Mouse (Mus musculus) forebrain, embryonic 10.5 days (tissue): ENCODE results near the gene Prkch. TPM values are rescaled to one million over a fixed set of nuclear protein-coding genes. Genes with fewer than 3 reads are reported as not detected.

Experiments
- DNase-seq: peaks from one replicate; pipeline ENCODE4 v3.0.0-alpha.2; 2017; ENCODE audit warnings: low spot score; ENCODE audit errors: extremely low spot score
- H3K27ac ChIP-seq: fragments of 300-500 bp; sonication (generic); 2 replicates; pipeline ENCODE4 v1.5.1; 2016; ENCODE audit warnings: mild to moderate bottlenecking
- H3K27me3 ChIP-seq: fragments of 300-500 bp; sonication (generic); 2 replicates; pipeline ENCODE4 v1.6.1; 2016; ENCODE audit warnings: mild to moderate bottlenecking; ENCODE audit not compliant: poor library complexity, severe bottlenecking
- H3K36me3 ChIP-seq: fragments of 300-500 bp; sonication (generic); replicated peaks from 2 replicates; pipeline ENCODE4 v1.6.1; 2016; ENCODE audit warnings: mild to moderate bottlenecking, moderate library complexity
- H3K4me1 ChIP-seq: fragments of 300-500 bp; sonication (generic); 2 replicates; pipeline ENCODE4 v1.6.1; 2016
- H3K4me3 ChIP-seq: fragments of 300-500 bp; sonication (generic); 2 replicates; pipeline ENCODE4 v1.5.1; 2016; ENCODE audit warnings: mild to moderate bottlenecking, moderate library complexity
- H3K9me3 ChIP-seq: fragments of 300-500 bp; sonication (generic); 2 replicates; pipeline ENCODE4 v1.6.1; 2016; ENCODE audit warnings: mild to moderate bottlenecking, moderate library complexity
- WGBS: fragments of 180-500 bp; shearing (Covaris S2); methylation state at CpG from one replicate; pipeline ENCODE4 v1.1.7; 2016; 5-methylcytosine and 5-hydroxymethylcytosine counted together
- polyA plus RNA-seq: library from polyadenylated mRNA; unstranded; fragments of >200 nt; fragmentation: Nextera tagmentation; extraction: Ambion mirVana; gene quantifications from 2 replicates; pipeline ENCODE4 v1.2.1, GENCODE M21; 2016

Prkch gene
- polyA plus RNA-seq, 1 experiment from 2014 or later, result 3.8 TPM

DNA sequence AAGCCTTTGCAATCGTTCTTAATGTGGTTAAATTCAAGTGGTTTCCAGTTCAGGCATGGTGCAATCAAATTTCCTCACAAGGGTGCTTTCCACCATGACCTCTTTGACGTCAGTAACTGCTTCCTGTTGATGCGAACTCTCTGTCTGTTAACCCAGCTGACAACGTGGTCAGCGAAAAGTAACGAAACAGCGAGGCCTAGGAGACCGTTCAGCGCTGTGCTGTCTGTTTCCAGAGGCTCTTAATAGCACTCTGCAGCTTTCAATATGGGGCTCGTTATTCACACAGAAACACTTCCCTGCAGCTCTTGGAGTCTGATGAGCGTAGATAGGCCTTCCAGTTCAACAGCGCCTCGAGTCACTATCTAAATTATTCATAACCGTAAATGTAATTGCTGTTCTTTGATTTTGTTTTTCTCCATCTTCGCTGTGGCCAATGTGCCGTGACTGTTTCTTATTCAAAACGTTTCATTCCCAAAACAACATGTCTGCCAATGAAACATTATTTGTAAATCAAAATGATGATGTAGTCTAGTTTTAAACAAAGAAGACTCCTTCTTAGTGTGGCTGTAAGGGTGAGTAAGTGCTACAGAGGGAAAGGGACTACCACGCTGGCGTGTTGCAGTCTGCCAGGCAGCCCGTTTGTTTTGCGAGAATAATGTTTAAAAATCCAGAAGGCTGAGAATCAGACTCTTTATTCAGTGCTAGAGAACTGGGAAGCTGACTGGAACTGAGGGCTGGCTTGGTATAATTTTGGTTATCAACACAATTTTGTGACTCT lies 131.5 kb downstream of the Prkch start:
- Histone ChIP-seq H3K4me1 (peaks cover 7% of the 10 kb centered on the region; the same call in 1 of the 2 replicates), H3K36me3 (no peaks in the 10 kb centered on the region), H3K4me3 (no peak overlapping the region), H3K9me3 (no peaks in the 10 kb centered on the region), H3K27me3 (no peaks in the 10 kb centered on the region), H3K27ac (no peak overlapping the region)
- no peak for DNase-seq
- 84% methylated on average over 21 of the region's 21 CpGs for WGBS

DNA sequence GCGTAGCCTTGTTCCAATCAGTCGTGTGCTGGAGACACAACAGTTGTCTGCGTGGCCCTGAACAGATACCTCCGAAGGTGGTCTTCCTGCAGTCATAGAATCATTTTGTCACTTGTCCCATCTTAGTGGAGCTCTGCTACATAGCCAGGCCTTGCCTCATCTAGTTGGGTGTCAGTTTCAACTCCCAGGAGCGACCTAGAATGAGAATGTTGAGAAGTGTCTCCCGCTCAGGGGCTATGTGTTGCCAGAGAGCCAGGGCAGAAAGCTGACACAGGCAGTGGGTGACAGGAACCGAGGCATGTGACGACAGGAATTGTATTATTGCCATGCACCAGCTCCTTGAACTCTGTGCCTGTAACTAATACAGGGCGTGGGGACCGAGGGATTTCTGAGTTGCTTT lies 133.4 kb downstream of the Prkch start:
- Histone ChIP-seq H3K4me3 (no peak overlapping the region), H3K9me3 (no peaks in the 10 kb centered on the region), H3K36me3 (no peaks in the 10 kb centered on the region), H3K27ac (no peak overlapping the region), H3K4me1 (no peaks in the 10 kb centered on the region), H3K27me3 (no peaks in the 10 kb centered on the region)
- 88% methylated on average over 10 of the region's 10 CpGs for WGBS
- no peak for DNase-seq

DNA sequence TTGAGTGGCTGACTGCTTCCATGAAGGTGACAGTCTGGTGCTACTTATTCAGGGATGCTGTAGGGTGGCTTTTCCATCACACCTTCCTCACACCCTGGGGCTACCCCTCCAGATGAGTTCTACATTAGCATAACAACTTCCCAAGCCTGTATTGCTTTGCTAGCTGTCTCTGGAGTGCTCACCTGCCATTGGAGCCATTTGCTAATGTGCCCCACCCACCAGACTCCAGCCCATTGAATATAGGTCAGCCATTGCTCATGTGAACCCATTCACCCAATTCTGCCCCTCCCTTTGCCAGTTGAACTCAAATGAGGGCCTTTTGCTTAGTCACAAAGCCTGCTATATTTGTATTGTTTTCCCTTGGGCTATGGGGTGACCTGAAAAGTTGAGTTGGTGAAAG lies 135.2 kb downstream of the Prkch start:
- Histone ChIP-seq H3K4me3 (no peak overlapping the region), H3K9me3 (no peaks in the 10 kb centered on the region; the same call in 1 of the 2 replicates), H3K4me1 (no peaks in the 10 kb centered on the region), H3K27ac (no peak overlapping the region), H3K27me3 (no peaks in the 10 kb centered on the region), H3K36me3 (no peaks in the 10 kb centered on the region)
- no peak for DNase-seq

DNA sequence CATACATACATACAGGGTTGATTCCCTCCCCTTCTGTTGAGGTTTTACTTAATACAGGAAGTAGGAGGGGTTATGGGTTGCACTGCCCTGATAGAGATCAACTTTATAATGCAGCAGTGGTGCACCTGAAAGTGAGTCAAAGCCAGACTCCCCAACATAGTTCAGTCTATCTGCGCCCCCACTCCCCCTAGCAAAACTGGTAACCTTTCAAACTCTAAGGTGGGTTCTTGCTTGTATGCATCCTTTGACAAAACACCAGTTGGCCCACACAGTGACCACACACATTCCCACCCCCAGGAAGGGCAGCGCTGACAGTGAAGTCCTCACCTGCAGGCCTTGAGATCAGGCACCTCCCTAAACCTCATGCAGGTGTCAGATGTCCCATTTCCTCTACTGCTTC lies 135.9 kb downstream of the Prkch start:
- no peaks in the 10 kb centered on the region; the same call in 1 of the 2 replicates for H3K9me3 ChIP-seq
- H3K4me1 ChIP-seq, result no peaks in the 10 kb centered on the region
- no peaks in the 10 kb centered on the region for H3K36me3 ChIP-seq
- 98% methylated on average over 2 of the region's 2 CpGs for WGBS
- no peak overlapping the region for H3K27ac ChIP-seq
- peaks cover 4% of the 10 kb centered on the region; the same call in 1 of the 2 replicates for H3K27me3 ChIP-seq
- DNase-seq, result no peak
- H3K4me3 ChIP-seq, result no peak overlapping the region

DNA sequence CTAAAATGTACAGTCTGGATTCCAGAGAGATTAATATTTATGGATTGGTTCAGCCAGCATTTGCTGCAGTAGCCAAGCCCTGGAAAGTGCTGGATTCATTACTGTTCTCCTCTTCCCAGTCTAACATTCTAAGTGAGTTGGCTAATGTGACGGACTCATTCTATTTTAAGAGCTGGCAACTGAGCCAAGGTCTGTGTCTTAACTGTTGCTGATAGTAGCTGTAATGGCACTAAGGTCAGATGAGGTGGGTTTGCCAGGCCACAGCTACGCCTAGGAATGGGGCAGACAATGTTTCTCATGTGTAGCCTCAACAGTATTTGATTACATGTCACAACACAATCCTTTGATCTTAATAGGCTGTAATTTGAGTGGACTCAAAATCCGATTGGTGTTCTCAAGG lies 137.5 kb downstream of the Prkch start:
- H3K27me3 ChIP-seq, result peaks cover 14% of the 10 kb centered on the region; the same call in 1 of the 2 replicates
- DNase-seq, result no peak
- no peak overlapping the region for H3K4me3 ChIP-seq
- H3K27ac ChIP-seq, result no peak overlapping the region
- 76% methylated on average over 3 of the region's 3 CpGs for WGBS
- no peaks in the 10 kb centered on the region; the same call in 1 of the 2 replicates for H3K9me3 ChIP-seq
- H3K36me3 ChIP-seq, result no peaks in the 10 kb centered on the region
- no peaks in the 10 kb centered on the region for H3K4me1 ChIP-seq

DNA sequence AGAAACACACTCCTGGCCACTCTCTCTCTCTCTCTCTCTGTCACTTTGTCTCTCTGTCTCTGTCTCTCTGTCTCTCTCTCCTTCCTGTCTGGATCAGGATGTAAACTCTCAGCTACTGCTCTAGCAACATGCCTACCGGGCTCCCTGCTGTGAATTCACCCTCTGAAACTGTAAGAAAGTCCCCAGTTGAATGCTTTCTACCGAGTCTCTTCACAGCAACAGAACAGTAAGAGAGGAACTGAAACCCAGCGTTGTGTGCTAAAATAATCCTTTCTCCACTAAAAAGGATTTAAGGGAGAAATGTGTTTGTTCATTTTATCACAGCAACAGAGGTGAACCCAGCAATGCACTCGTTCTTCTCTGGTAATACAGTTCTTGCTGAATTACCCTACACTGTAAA lies 138.5 kb downstream of the Prkch start:
- H3K4me1 ChIP-seq, result no peaks in the 10 kb centered on the region
- H3K27ac ChIP-seq, result no peak overlapping the region
- peaks cover 24% of the 10 kb centered on the region for H3K27me3 ChIP-seq
- DNase-seq, result no peak
- no peaks in the 10 kb centered on the region for H3K36me3 ChIP-seq
- 84% methylated on average over 4 of the region's 4 CpGs for WGBS
- no peaks in the 10 kb centered on the region; the same call in 1 of the 2 replicates for H3K9me3 ChIP-seq
- H3K4me3 ChIP-seq, result no peak overlapping the region

DNA sequence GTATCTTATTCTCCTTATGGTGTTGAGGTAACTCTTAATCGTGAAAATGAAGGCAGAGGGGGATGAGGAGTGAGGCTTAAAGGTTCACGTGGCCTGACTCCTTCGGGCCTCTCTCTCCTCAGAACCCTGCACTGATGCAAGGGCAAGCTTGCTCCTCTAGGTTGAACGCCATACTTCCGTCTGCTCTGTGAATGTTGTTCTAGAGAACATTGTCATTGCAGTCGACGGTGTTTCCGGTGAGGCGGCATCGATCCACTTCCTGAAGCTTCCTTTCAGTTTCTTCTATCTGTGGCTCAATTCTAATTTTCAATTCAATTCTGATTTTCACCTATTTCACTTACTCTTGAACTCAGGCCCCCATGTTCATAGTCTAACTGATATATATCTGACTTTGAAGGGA lies 139.3 kb downstream of the Prkch start:
- Histone ChIP-seq H3K4me3 (no peak overlapping the region), H3K36me3 (no peaks in the 10 kb centered on the region), H3K27me3 (peaks cover 31% of the 10 kb centered on the region), H3K9me3 (no peaks in the 10 kb centered on the region; the same call in 1 of the 2 replicates), H3K27ac (no peak overlapping the region), H3K4me1 (no peaks in the 10 kb centered on the region)
- WGBS, result 96% methylated on average over 10 of the region's 10 CpGs
- DNase-seq, result no peak

DNA sequence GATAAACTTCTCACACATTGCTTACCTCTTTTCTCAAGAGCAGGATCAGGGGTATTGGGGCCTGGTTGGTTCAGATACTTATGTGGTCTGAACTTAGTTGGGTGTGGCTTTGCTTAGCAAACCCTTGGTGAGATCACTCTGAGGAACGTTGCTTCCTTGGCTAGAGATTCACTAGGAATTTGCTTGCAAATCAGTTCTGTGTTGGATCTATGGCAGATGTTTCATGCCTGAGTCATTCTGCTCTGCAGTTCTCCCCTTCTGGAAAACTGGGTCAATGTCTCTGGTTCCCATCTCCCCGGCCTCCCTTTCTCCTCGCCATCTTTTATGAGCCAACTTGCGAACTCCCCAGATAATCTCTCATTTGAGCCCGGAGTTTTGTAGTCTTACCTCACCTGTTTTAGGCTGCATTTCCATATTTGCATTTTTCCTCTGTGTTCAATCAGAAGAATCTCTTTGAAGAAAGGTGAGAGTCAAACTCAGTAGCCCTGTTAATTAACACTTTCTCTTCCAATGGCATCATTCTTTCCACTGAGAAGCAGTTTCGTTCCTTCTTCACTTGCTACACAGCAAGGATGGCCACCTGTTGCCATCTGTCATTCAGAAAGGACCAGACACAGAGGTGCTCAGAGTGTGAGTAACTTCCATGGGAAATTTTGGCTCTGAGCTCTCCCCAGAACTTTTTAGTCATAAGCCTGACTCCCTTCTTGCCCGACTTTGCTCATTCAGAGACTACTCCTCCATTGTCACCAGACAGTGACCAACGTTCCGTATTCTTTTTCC lies 141.4 kb downstream of the Prkch start:
- WGBS, result 89% methylated on average over 9 of the region's 9 CpGs
- no peak for DNase-seq
- Histone ChIP-seq H3K4me1 (peaks cover 11% of the 10 kb centered on the region), H3K27me3 (peaks cover 39% of the 10 kb centered on the region), H3K9me3 (no peaks in the 10 kb centered on the region; the same call in 1 of the 2 replicates), H3K4me3 (no peak overlapping the region), H3K36me3 (no peaks in the 10 kb centered on the region), H3K27ac (no peak overlapping the region)

DNA sequence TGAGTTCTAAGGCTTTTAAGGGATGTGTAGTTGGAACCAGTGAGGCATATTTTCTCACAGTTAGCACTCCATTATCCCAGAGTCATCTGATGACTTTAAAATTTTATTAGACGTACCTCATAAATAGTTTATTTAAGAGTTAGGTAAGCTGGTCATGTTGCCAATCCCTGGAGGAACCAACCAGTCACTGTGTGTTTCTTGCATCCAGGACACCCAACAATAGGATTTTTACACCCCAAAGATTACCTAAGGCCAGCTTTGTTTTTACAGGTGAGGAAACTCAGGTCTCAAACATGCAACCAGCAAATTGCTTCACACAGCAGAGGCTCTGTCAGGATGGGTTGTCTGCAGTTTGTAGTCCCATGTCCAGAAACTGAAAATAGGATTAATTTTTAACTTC lies 142.4 kb downstream of the Prkch start:
- Histone ChIP-seq H3K36me3 (no peaks in the 10 kb centered on the region), H3K4me1 (peaks cover 14% of the 10 kb centered on the region), H3K27ac (no peak overlapping the region), H3K27me3 (peaks cover 43% of the 10 kb centered on the region), H3K4me3 (no peak overlapping the region), H3K9me3 (no peaks in the 10 kb centered on the region; the same call in 1 of the 2 replicates)
- WGBS, result 97% methylated on average over 1 of the region's 1 CpGs
- DNase-seq, result no peak

DNA sequence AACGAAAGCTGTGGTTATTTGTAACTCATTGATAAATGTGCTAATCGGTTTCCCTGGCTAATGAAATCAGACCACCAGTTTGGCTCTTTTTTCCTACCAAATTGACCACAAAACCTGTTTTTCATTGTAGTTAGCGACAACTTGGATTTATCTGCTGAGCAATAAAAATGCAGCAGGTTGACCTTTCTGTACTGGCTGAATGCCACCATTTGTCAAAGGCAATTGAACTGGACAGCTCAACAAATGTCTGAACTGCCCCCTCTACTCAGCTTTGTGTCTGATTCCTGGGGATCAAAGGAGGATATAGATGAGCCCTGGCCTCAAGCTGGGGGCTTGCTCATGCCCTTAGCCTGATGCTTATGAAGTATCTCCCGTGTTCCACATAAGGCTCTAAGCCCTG lies 146.0 kb downstream of the Prkch start:
- H3K36me3 ChIP-seq, result no peaks in the 10 kb centered on the region
- DNase-seq, result no peak
- H3K9me3 ChIP-seq, result no peaks in the 10 kb centered on the region
- no peak overlapping the region for H3K27ac ChIP-seq
- WGBS, result 29% methylated on average over 4 of the region's 4 CpGs
- peaks cover 65% of the 10 kb centered on the region for H3K27me3 ChIP-seq
- no peak overlapping the region for H3K4me3 ChIP-seq
- H3K4me1 ChIP-seq, result peaks cover 14% of the 10 kb centered on the region

DNA sequence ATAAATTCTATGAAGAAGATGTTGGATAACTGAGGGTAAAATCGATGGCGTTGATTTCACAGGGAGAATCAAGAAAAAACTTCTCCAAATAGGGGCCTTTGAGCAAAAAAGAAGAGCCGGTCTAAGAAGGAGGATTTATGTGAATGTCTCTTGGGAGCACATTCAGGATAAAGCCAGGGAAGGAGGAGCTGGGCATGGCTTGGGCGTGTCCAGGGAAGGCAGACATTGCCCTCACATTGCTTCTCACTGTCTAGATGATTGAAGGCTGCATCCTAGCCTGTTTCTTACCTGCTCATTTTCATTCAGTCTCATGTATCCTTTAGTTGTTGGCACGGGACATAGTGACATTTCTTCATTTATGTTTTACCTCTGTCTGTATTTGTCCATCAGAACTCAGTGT lies 146.5 kb downstream of the Prkch start:
- no peak overlapping the region for H3K4me3 ChIP-seq
- no peak overlapping the region for H3K27ac ChIP-seq
- no peaks in the 10 kb centered on the region for H3K36me3 ChIP-seq
- peaks cover 14% of the 10 kb centered on the region for H3K4me1 ChIP-seq
- 81% methylated on average over 5 of the region's 5 CpGs for WGBS
- H3K9me3 ChIP-seq, result no peaks in the 10 kb centered on the region
- H3K27me3 ChIP-seq, result peaks cover 68% of the 10 kb centered on the region
- DNase-seq, result no peak

DNA sequence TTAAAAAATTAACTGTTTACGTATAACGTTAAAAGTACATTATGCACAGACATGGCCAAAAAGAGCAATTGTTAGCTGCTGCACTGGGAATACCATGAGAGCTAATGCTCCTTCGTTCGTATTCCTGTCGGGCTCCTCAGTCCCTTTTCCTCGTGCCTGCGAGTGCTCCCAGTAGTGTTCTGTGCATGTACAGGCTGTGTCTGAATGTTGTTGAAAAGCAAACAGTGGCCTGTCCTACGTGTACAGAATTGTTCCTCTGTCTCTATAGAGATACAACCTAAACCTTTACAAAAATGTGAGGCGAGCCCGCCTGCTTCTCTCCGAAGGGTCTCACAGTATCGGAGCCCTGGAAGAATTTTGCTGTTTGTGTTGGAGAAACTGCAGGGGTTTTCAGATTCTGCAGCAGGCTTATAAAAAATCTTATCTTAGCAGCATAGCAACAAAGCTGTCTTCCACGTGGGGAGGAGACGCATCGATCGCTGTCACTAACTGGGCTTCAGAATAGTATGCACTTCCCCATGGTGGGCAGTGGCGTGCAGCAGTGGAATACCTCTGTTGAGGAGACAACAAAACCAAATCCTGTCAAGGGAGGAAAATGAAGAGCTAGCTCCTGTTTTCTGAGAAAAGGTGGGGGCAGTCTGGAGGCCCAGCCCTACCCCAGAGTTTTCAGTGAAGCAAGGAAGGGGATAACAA lies 147.4 kb downstream of the Prkch start:
- Histone ChIP-seq H3K27ac (no peak overlapping the region), H3K4me1 (peaks cover 14% of the 10 kb centered on the region), H3K4me3 (no peak overlapping the region), H3K36me3 (no peaks in the 10 kb centered on the region), H3K9me3 (no peaks in the 10 kb centered on the region), H3K27me3 (peaks cover 62% of the 10 kb centered on the region)
- 85% methylated on average over 17 of the region's 17 CpGs for WGBS
- DNase-seq, result no peak

DNA sequence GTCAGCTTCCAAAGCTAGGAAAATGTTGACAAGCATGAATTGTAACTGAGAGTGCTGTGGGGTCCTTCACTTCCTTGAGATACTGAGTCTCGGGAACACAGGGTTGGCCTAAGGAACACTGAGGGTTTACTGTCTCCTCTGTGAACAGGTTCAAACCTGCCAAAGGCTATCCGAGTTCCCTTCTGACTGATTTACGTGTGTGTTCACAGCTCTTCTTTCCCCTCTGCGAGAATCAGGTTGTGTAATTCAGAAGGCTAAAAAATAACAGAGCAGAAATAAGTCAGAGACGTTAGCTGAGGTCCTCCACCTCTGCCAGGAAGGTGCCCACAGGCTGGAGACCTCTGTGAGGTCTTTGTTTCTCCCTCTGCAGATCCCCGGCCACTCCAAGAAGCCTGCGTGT lies 148.3 kb downstream of the Prkch start:
- Histone ChIP-seq H3K9me3 (no peaks in the 10 kb centered on the region), H3K36me3 (no peaks in the 10 kb centered on the region), H3K4me1 (peaks cover 14% of the 10 kb centered on the region), H3K27me3 (peaks cover 53% of the 10 kb centered on the region), H3K4me3 (no peak overlapping the region), H3K27ac (no peak overlapping the region)
- WGBS, result 80% methylated on average over 7 of the region's 7 CpGs
- DNase-seq, result no peak
